ENCODE assay signal across 28 mouse cellular contexts in genomic region chr2:164850061-164850460, GRCm38 (mm10). TPM values are rescaled to one million over a fixed set of nuclear protein-coding genes. Genes with fewer than 3 reads are reported as not detected.
DNase-seq lines count a peak whose midpoint lies in the region; ATAC-seq and TF ChIP-seq lines count a peak whose summit lies in the region.
"Had no signal": no experiment of that assay in that cellular context is flagged by ENCODE, and none has a peak within 500 bp of the region (broad histone marks: within the 10 kb centered on the region; RNA-seq: fewer than 3 reads in every experiment).

No protein-coding gene starts in this region.

- H3K36me3 ChIP-seq in splenic B cell, adult 2 months (ENCODE audit: control insufficient read depth, insufficient read depth, low read length, poor library complexity, severe bottlenecking): no peaks in the 10 kb centered on the region
- no peaks in the 10 kb centered on the region for H3K36me3 ChIP-seq in intestine, embryonic 16.5 days (ENCODE audit: control insufficient read depth, insufficient read depth, low read length)
- H3K36me3 ChIP-seq: forebrain, embryonic 15.5 days; midbrain, embryonic 15.5 days had no signal

- intact Hi-C loops in gastrocnemius, adult 2 months (cut with DNase I): no loop called here

- no peaks in the 10 kb centered on the region for H3K9me3 ChIP-seq in intestine, embryonic 16.5 days (ENCODE audit: control insufficient read depth, low read length)
- H3K9me3 ChIP-seq: embryonic facial prominence, embryonic 15.5 days; forebrain, embryonic 15.5 days; limb, embryonic 10.5 days; midbrain, embryonic 15.5 days; neural tube, embryonic 15.5 days had no signal

- peak; percentile 33 for DNase-seq in right cerebral cortex, adult 18-20 months
- DNase-seq in right cerebral cortex, postnatal 36 days (ENCODE audit: low spot score in 2 of 2): no peak
- peak; percentile 77 for DNase-seq in induced T-regulatory cell, adult 2 months (ENCODE audit: low read depth)
- peak; percentile 54 for DNase-seq in splenic B cell, adult 2 months (ENCODE audit: low read depth, low spot score)
- DNase-seq in thymus, postnatal 36 days: peak; percentile 28 to 47
- DNase-seq in embryo, embryonic 9.5 days (ENCODE audit: extremely low spot score): no peak
- DNase-seq in gastrocnemius, adult 2 months: no peak
- DNase-seq: adrenal gland, postnatal 25 days; cerebellum, adult 9-10 months; heart, postnatal 36 days; kidney, adult 11 months; right cerebral cortex, postnatal 14 days; spleen, adult 18-20 months had no signal

- no peak overlapping the region for H3K4me3 ChIP-seq in intestine, embryonic 16.5 days (ENCODE audit: low read length)
- H3K4me3 ChIP-seq in gastrocnemius, adult 2 months: no peak overlapping the region
- H3K4me3 ChIP-seq: embryonic facial prominence, embryonic 15.5 days; forebrain, embryonic 15.5 days; left cerebral cortex, adult 2 months; limb, embryonic 10.5 days; midbrain, embryonic 15.5 days; neural tube, embryonic 15.5 days had no signal

- no peak overlapping the region for H3K9ac ChIP-seq in intestine, embryonic 16.5 days (ENCODE audit: low read depth, low read length)
- H3K9ac ChIP-seq: embryonic facial prominence, embryonic 15.5 days; forebrain, embryonic 15.5 days; hindbrain, embryonic 14.5 days; midbrain, embryonic 15.5 days; neural tube, embryonic 15.5 days had no signal

- no peaks in the 10 kb centered on the region for H3K27me3 ChIP-seq in splenic B cell, adult 2 months (ENCODE audit: control insufficient read depth, insufficient read depth, low read length, poor library complexity, severe bottlenecking)
- 0 out of 2 replicates have a peak, but pooled peaks cover 2% of the 10 kb centered on the region for H3K27me3 ChIP-seq in intestine, embryonic 16.5 days (replicated peaks; ENCODE audit: control insufficient read depth, insufficient read depth, low read length)
- H3K27me3 ChIP-seq: midbrain, embryonic 15.5 days had no signal

- H3K4me2 ChIP-seq in intestine, embryonic 16.5 days (ENCODE audit: low read depth, low read length): no peak overlapping the region
- H3K4me2 ChIP-seq: embryonic facial prominence, embryonic 15.5 days; forebrain, embryonic 15.5 days; hindbrain, embryonic 14.5 days; midbrain, embryonic 15.5 days; neural tube, embryonic 15.5 days had no signal

- no peak overlapping the region for H3K27ac ChIP-seq in intestine, embryonic 16.5 days (ENCODE audit: low read length)
- H3K27ac ChIP-seq in gastrocnemius, adult 2 months: no peak overlapping the region
- H3K27ac ChIP-seq: embryonic facial prominence, embryonic 15.5 days; forebrain, embryonic 15.5 days; hindbrain, embryonic 14.5 days; left cerebral cortex, adult 2 months; limb, embryonic 10.5 days; macrophage; midbrain, embryonic 15.5 days; neural tube, embryonic 15.5 days had no signal

- no peak for TF ChIP-seq CTCF in gastrocnemius, adult 2 months (IDR thresholded peaks at IDR 0.05)

- 85% methylated on average over 8 of the region's 8 CpGs for WGBS in intestine, embryonic 16.5 days

- 0 out of 2 replicates have a peak, but pooled peaks cover 2% of the 10 kb centered on the region for H3K4me1 ChIP-seq in intestine, embryonic 16.5 days (ENCODE audit: control insufficient read depth, insufficient read depth, low read length)
- H3K4me1 ChIP-seq: embryonic facial prominence, embryonic 15.5 days; forebrain, embryonic 15.5 days; midbrain, embryonic 15.5 days; neural tube, embryonic 15.5 days had no signal

- no peak for ATAC-seq in intestine, embryonic 16.5 days
- ATAC-seq: forebrain, embryonic 15.5 days; midbrain, embryonic 15.5 days had no signal

RNA-seq across cellular contexts. Expression of gene Pltp, which starts 7.5 kb away (rescaled TPM):
- polyA plus RNA-seq in intestine, embryonic 16.5 days (2015; fragmentation: Nextera tagmentation; extraction: Ambion mirVana): 31.4 and 31.5 TPM in 2 replicates
- 10 to 100 TPM; 11.4 to 20.1 TPM for total RNA-seq in gastrocnemius, adult 2 months (2021)

RNA-seq across cellular contexts. Expression of gene Neurl2, which starts 16.8 kb away (rescaled TPM):
- polyA plus RNA-seq in intestine, embryonic 16.5 days (2015; fragmentation: Nextera tagmentation; extraction: Ambion mirVana): 6.1 and 7.5 TPM in 2 replicates
- total RNA-seq in gastrocnemius, adult 2 months (2021): 10 to 100 TPM; 31.1 to 37.0 TPM

RNA-seq across cellular contexts. Expression of gene Ctsa, which starts 17.4 kb away (rescaled TPM):
- 418 and 551 TPM in 2 replicates for polyA plus RNA-seq in intestine, embryonic 16.5 days (2015; fragmentation: Nextera tagmentation; extraction: Ambion mirVana)
- total RNA-seq in gastrocnemius, adult 2 months (2021): 10 to 100 TPM; 50.2 to 58.1 TPM

RNA-seq across cellular contexts. Expression of gene Spata25, which starts 21.7 kb away (rescaled TPM):
- not detected in 2 replicates for polyA plus RNA-seq in intestine, embryonic 16.5 days (2015; fragmentation: Nextera tagmentation; extraction: Ambion mirVana)
- under 1 TPM in 1 of 2 experiments, not detected in 1; 0.84 TPM for total RNA-seq in gastrocnemius, adult 2 months (2021)
- total RNA-seq: adrenal gland, postnatal 25 days had no signal
- polyA plus RNA-seq: embryonic facial prominence, embryonic 15.5 days; forebrain, embryonic 15.5 days; heart, embryonic 14.5 days; hindbrain, embryonic 14.5 days; kidney, embryonic 16.5 days; large intestine, adult 2 months; liver, adult 2 months; liver, embryonic 16.5 days; lung, embryonic 16.5 days; macrophage; midbrain, embryonic 15.5 days; neural tube, embryonic 15.5 days had no signal

RNA-seq across cellular contexts. Expression of gene Zswim1, which starts 27.6 kb away (rescaled TPM):
- polyA plus RNA-seq in intestine, embryonic 16.5 days (2015; fragmentation: Nextera tagmentation; extraction: Ambion mirVana): 11.7 and 13.4 TPM in 2 replicates
- 1 to 10 TPM; 4.6 to 4.9 TPM for total RNA-seq in gastrocnemius, adult 2 months (2021)

Comparison
In these comparisons a context has a peak if more than half of its experiments do, and no peak if none do; other contexts are left out.
1. DNase-seq: peak in right cerebral cortex, adult 18-20 months (single experiment), induced T-regulatory cell, adult 2 months (single experiment), splenic B cell, adult 2 months (single experiment) and thymus, postnatal 36 days (2 of 2); none in right cerebral cortex, postnatal 36 days (0 of 2), embryo, embryonic 9.5 days (single experiment) and gastrocnemius, adult 2 months (single experiment).